Mouse (Mus musculus): Measurements from ENCODE around the gene Vwa8.
"Not testable (repeated sequence)": the region's sequence is repeated elsewhere in the genome, so short reads cannot be mapped to it uniquely, and the experiment has no call there.

Vwa8 gene

GRCm38 (mm10) chr14:78987543-78987942 lies 138.7 kb downstream of the Vwa8 start:
- DNase-seq, result peak; percentile 87

GRCm38 (mm10) chr14:78992456-78992855 lies 143.6 kb downstream of the Vwa8 start:
- peak; percentile 90 for DNase-seq

- DNase-seq, result no peak
Measured at GRCm38 (mm10) chr14:78993515-78993914, 144.7 kb downstream of the Vwa8 start.

- no peak for DNase-seq
Measured at GRCm38 (mm10) chr14:78996359-78996758, 147.5 kb downstream of the Vwa8 start.

- no peak for DNase-seq
Measured at GRCm38 (mm10) chr14:79003576-79003975, 154.7 kb downstream of the Vwa8 start.

- not testable (repeated sequence) for DNase-seq
Measured at GRCm38 (mm10) chr14:79017710-79018109, 168.9 kb downstream of the Vwa8 start.

- DNase-seq, result no peak
Measured at GRCm38 (mm10) chr14:79018564-79018963, 169.7 kb downstream of the Vwa8 start.

GRCm38 (mm10) chr14:79021725-79022124 lies 172.9 kb downstream of the Vwa8 start:
- no peak for DNase-seq

GRCm38 (mm10) chr14:79028996-79029575 lies 180.2 kb downstream of the Vwa8 start:
- DNase-seq, result no peak

GRCm38 (mm10) chr14:79030715-79031114 lies 181.9 kb downstream of the Vwa8 start:
- DNase-seq, result no peak

GRCm38 (mm10) chr14:79031230-79031740 lies 182.4 kb downstream of the Vwa8 start:
- no peak for DNase-seq

- DNase-seq, result no peak
Measured at GRCm38 (mm10) chr14:79033396-79033795, 184.5 kb downstream of the Vwa8 start.

GRCm38 (mm10) chr14:79034511-79034913 lies 185.7 kb downstream of the Vwa8 start:
- DNase-seq, result peak; percentile 95

- DNase-seq, result no peak
Measured at GRCm38 (mm10) chr14:79035575-79035974, 186.7 kb downstream of the Vwa8 start.

GRCm38 (mm10) chr14:79047186-79047585 lies 198.3 kb downstream of the Vwa8 start:
- no peak for DNase-seq

GRCm38 (mm10) chr14:79047956-79048355 lies 199.1 kb downstream of the Vwa8 start:
- peak; percentile 89 for DNase-seq

- DNase-seq, result no peak
Measured at GRCm38 (mm10) chr14:79049544-79049943, 200.7 kb downstream of the Vwa8 start.

GRCm38 (mm10) chr14:79065636-79066035 lies 216.8 kb downstream of the Vwa8 start:
- no peak for DNase-seq

- DNase-seq, result no peak
Measured at GRCm38 (mm10) chr14:79069515-79069914, 220.7 kb downstream of the Vwa8 start.

GRCm38 (mm10) chr14:79074786-79075185 lies 225.9 kb downstream of the Vwa8 start:
- DNase-seq, result peak; percentile 95

GRCm38 (mm10) chr14:79076560-79077300 lies 227.9 kb downstream of the Vwa8 start:
- peak; percentile 90 for DNase-seq

GRCm38 (mm10) chr14:79083573-79083972 lies 234.7 kb downstream of the Vwa8 start:
- DNase-seq, result no peak

GRCm38 (mm10) chr14:79086006-79086405 lies 237.2 kb downstream of the Vwa8 start:
- no peak for DNase-seq

- peak; percentile 96 for DNase-seq
Measured at GRCm38 (mm10) chr14:79089464-79089863, 240.6 kb downstream of the Vwa8 start.

All from heart, adult 11 months (tissue).